Mouse (Mus musculus): ENCODE measurements around the gene Hpd. TPM values are rescaled to one million over a fixed set of nuclear protein-coding genes. Genes with fewer than 3 reads are reported as not detected.
A peak's percentile ranks its signal among the peaks of the same experiment; 100 is the strongest.

The Hpd gene
- polyA plus RNA-seq, 1 experiment from 2014 or later: not detected

DNA sequence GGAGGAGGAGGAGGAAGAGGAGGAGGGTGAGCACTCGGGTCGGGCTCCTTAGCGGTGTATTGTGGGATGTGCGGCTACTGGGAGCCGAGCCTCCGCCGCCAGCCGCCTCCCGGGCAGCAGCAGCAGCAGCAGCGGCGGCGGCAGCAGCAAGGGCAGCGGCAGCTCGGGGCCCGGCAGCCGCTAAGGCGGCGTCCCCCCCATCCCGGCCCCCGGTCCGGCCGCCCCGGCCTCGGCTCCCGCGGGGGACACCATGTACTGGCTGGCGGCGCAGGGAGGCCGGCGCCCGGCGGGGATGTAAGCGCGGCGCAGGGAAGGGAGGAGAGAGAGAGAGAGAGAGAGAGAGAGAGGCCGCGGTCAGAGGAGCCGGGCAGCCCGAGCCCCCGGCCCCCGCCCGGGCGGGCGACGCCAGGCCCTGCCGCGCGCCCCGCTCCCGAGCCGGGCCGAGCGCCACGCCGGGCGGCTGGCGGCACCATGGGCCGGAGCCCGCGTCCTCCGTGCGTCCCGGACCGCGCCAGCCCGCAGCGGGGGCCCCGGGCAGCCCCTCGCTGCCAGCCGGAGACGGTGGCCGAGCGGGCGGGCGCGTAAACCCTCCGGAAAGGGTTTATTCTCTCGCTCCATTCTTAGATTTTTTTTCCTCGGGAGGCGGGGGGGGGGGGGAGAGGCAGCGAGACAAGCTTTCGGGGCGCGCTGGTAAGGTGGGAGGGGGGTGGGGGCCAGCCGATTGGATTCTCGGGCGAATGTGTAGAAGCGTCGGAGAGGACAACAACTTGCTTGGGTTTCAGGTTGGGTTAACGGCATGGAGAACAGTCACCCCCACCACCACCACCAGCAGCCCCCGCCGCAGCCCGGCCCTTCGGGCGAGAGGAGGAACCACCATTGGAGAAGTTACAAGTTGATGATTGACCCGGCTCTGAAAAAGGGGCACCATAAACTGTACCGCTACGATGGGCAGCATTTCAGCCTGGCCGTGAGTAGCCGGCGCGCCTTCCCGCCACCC lies 40.1 kb downstream of the Hpd start, which contains the start of gene Setd1b:
Setd1b (plus strand) TSS at position 33 of the 997 bp plus-strand sequence.
- no peak for TF ChIP-seq CTCF (IDR thresholded peaks at IDR 0.05)
- CTCF ChIA-PET: interaction anchor here (1.1 to 1.2 kb wide), 2 partner anchors 8 to 9 kb away, joined by 3 read pairs; no protein-coding TSS in a partner anchor
- in situ Hi-C loops (cut with MboI; ENCODE audit: low pct_unique_long_range_greater_than_20kb): loop anchor here (25.0 kb wide), 3 partner anchors 855 to 1370 kb away; partner anchors contain the start of genes Ppp1cc and Pptc7

DNA sequence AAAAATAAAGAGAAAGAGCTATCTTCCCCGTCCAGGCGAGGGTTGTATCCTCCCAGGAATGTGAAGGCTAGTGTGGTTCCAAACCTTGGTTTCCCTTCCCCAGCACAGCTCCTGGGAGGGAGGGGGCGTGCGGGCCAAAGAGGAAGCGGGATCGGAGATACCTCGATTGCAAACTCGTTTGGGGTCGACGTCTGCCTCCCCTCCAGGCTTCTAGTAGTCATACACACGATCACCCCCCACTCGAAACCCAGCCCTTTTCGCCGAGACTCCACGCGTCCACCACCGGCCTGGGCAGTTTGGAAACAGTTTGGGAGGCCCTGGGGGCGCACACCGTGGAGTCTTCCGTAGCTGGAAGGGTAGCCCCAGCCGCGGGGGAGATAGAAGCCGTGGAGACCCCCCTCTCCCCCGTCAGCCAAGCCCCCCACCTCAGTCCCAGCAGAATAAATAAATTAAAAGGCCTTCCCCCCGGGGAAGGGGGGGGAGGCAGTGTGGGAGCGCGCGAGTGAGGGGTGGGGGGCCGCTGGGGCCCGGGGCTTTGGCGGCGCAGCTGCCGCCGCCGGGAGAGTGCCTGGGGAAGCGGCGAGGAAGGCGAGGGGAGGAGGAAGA lies 40.9 kb downstream of the Hpd start:
- no peaks in the 10 kb centered on the region for H3K27me3 ChIP-seq
- ChIA-PET POLR2A (interaction anchor here (1.4 kb wide), 1 partner anchor 9 kb away, joined by 5 read pairs; no protein-coding TSS in a partner anchor), CTCF (interaction anchor here (1.1 to 3.0 kb wide), 2 partner anchors 8 kb away, joined by 3 to 18 read pairs; no protein-coding TSS in a partner anchor)
- no peak for DNase-seq (ENCODE audit: low read depth, low spot score)
- ATAC-seq: no peak
- TF ChIP-seq CTCF (IDR thresholded peaks at IDR 0.05): no peak
- in situ Hi-C loops (cut with MboI; ENCODE audit: low pct_unique_long_range_greater_than_20kb): loop anchor here (25.0 kb wide), 3 partner anchors 854 to 1371 kb away; partner anchors contain the start of genes Ppp1cc and Pptc7

More for the DNA sequence above, 40.1 kb downstream of the Hpd start, which contains the start of gene Setd1b:
- DNase-seq (ENCODE audit: low read depth, low spot score) (no peak), ATAC-seq (no peak)
- no peaks in the 10 kb centered on the region for H3K27me3 ChIP-seq
- POLR2A ChIA-PET: interaction anchor here (0.6 to 1.4 kb wide), 3 partner anchors 8 to 72 kb away, joined by 4 to 10 read pairs (median 5); no protein-coding TSS in a partner anchor

DNA sequence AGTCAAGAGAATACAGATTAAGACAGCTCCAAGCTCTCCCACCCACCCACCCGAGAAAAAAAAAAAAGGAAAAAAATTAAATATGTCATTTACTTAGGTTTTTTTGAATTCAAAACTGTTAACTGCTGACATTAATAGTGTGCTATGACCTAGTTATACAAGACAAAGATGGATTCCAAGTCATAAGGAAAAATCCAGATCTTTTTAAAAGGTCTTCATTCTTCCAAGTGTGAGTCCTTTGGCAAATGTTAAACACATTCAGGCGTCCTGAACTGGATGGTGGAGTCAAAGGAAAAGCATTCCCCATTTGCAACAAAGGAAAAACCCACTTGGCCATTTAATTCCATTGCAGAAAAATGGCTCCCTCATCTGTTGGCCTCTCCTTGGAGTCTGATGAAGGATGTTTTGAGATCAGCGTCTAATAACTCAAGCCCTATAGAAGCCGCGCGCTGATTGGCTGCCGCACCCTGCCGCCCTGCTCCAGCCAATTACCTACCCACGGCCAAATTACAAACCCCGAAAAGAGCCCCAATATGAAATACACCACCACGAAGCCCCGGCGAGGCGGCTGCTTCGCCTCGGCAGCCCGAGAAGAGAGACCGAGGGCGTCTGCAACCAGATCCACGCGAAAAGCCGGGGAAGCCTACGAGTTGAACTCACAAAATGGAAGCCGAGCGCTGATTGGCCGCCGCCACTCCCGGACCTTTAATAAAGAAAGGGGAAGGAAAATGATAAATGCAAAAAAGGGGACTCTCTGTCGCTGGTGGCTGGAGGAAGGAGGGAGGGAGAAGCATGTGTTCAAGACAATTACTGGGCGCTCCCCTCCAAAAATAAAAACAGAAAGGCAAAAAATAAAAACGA lies 41.6 kb downstream of the Hpd start:
- TF ChIP-seq CTCF (IDR thresholded peaks at IDR 0.05): no peak
- POLR2A ChIA-PET: interaction anchor here (0.8 to 2.0 kb wide), 3 partner anchors 8 to 152 kb away, joined by 4 to 11 read pairs (median 5); no protein-coding TSS in a partner anchor
- ATAC-seq: no peak
- CTCF ChIA-PET: interaction anchor here (1.1 to 3.0 kb wide), 2 partner anchors 8 to 9 kb away, joined by 3 to 18 read pairs; no protein-coding TSS in a partner anchor
- H3K27me3 ChIP-seq: no peaks in the 10 kb centered on the region
- DNase-seq (ENCODE audit: low read depth, low spot score): peak; percentile 83
- in situ Hi-C loops (cut with MboI; ENCODE audit: low pct_unique_long_range_greater_than_20kb): loop anchor here (25.0 kb wide), 3 partner anchors 854 to 1371 kb away; partner anchors contain the start of genes Ppp1cc and Pptc7

DNA sequence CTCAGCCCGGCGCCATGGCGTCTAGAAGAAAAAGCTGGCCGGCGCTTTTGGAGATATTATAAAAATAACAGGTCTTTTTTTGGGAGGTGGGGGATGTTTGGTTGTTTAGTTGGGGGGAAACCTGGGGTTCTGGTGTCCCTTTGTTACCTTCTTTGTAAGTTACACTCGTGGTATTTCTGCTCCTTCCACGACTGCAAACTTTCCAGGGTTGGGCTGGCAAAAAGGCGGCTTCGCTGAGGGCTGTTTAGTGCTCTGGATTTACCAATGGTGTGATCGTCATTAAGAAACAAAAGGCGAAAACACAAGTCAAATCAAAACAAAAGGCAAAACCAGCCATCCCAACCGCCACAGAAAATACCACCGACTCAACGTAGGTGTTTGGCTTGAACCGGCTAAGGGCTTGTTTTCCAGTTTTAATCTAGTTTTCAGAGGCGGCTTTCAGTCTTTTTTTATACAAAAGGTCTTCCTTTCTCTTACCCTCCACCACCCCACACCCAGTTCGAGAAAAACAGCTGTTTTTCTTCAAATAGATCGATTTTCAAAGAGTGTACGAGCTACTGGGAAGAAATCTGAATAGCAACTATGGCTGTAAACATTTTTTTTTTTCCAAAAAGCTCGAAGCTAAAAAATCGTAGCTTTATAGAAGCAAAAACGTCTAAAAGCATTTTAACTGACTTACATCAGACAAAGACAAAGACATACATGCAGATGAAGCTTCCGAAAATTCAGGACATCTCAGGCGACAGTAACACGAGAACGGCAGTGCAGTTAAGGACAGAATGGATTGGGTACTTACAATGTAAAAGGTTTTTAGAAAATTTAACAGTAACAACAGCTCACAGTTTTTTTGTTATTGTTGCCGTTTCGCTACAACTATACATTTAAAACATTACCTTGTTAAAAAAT lies 42.6 kb downstream of the Hpd start:
- in situ Hi-C loops (cut with MboI; ENCODE audit: low pct_unique_long_range_greater_than_20kb): loop anchor here (25.0 kb wide), 3 partner anchors 853 to 1372 kb away; partner anchors contain the start of genes Ppp1cc and Pptc7
- POLR2A ChIA-PET: interaction anchor here (0.5 to 2.0 kb wide), 3 partner anchors 9 to 810 kb away, joined by 4 to 11 read pairs (median 8); no protein-coding TSS in a partner anchor
- ATAC-seq (no peak), DNase-seq (ENCODE audit: low read depth, low spot score) (no peak)
- TF ChIP-seq CTCF (IDR thresholded peaks at IDR 0.05): no peak
- CTCF ChIA-PET: interaction anchor here (3.0 kb wide), 1 partner anchor 10 kb away, joined by 18 read pairs; no protein-coding TSS in a partner anchor
- no peaks in the 10 kb centered on the region for H3K27me3 ChIP-seq

DNA sequence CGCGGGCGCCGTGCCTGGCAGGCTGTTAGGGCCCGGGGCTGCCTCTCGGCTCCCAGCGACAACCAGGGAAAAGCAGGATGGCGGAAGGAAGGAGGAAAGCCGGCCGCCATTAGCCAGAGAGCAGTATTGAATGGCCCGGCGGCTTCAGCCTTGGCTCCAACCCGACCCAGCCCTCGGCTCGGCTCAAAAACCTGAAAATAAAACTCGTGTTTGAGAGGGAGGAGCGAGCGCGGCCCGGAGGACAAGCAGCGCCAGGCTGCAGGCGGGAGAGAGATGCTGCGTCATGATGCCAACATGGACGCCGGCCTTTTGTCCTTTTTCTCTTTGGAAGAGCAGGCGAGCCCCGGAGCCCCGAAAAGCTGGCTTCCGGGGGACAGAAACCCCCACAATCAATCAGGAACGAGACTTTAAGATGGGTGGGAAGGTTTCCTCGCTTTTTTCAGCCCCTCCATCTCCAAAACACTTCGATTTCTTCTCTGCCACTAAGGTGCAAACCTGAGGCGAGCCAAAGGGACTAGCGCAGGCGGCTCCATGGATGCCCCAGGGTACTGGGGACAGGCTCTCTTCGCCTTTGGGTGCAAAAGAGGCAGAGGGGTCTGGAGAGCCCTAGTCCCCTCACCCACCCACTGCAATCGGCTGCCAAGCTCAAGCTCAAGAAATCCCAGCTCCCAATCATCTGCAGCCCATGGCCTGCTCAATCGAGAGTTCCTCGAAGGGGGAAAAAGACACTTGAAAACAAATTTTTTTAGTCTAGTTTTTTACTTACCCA lies 43.4 kb downstream of the Hpd start:
- no peak for ATAC-seq
- no peak for TF ChIP-seq CTCF (IDR thresholded peaks at IDR 0.05)
- no peak for DNase-seq (ENCODE audit: low read depth, low spot score)
- no peaks in the 10 kb centered on the region for H3K27me3 ChIP-seq
- ChIA-PET POLR2A (interaction anchor here (0.5 to 2.0 kb wide), 4 partner anchors 10 to 809 kb away, joined by 3 to 11 read pairs (median 6); no protein-coding TSS in a partner anchor), CTCF (interaction anchor here (0.7 to 3.0 kb wide), 2 partner anchors 11 to 577 kb away, joined by 3 to 18 read pairs; no protein-coding TSS in a partner anchor)
- in situ Hi-C loops (cut with MboI; ENCODE audit: low pct_unique_long_range_greater_than_20kb): loop anchor here (25.0 kb wide), 3 partner anchors 852 to 1373 kb away; partner anchors contain the start of genes Ppp1cc and Pptc7

- peak; percentile 38 for ATAC-seq
- CTCF ChIA-PET: interaction anchor here (0.7 to 7.7 kb wide), 2 partner anchors 10 to 577 kb away, joined by 3 to 173 read pairs; no protein-coding TSS in a partner anchor
Observed at GRCm38 (mm10) chr5:123138230-123138911, 44.2 kb downstream of the Hpd start.

GRCm38 (mm10) chr5:123137910-123138229 lies 44.7 kb downstream of the Hpd start:
- POLR2A ChIA-PET: interaction anchor here (1.3 kb wide), 1 partner anchor 12 kb away, joined by 9 read pairs; no protein-coding TSS in a partner anchor
- TF ChIP-seq CTCF (IDR thresholded peaks at IDR 0.05): no peak
- CTCF ChIA-PET: interaction anchor here (7.7 kb wide), 1 partner anchor 10 kb away, joined by 173 read pairs; no protein-coding TSS in a partner anchor
- in situ Hi-C loops (cut with MboI; ENCODE audit: low pct_unique_long_range_greater_than_20kb): loop anchor here (25.0 kb wide), 3 partner anchors 851 to 1374 kb away; partner anchors contain the start of genes Ppp1cc and Pptc7
- no peak for ATAC-seq
- DNase-seq (ENCODE audit: low read depth, low spot score): no peak
- no peaks in the 10 kb centered on the region for H3K27me3 ChIP-seq

More at GRCm38 (mm10) chr5:123138230-123138911, 44.2 kb downstream of the Hpd start:
- TF ChIP-seq CTCF (IDR thresholded peaks at IDR 0.05): no peak
- in situ Hi-C loops (cut with MboI; ENCODE audit: low pct_unique_long_range_greater_than_20kb): loop anchor here (25.0 kb wide), 3 partner anchors 851 to 1374 kb away; partner anchors contain the start of genes Ppp1cc and Pptc7
- DNase-seq (ENCODE audit: low read depth, low spot score): peak; percentile 95
- POLR2A ChIA-PET: interaction anchor here (0.6 to 2.0 kb wide), 4 partner anchors 11 to 151 kb away, joined by 3 to 11 read pairs (median 7); no protein-coding TSS in a partner anchor
- no peaks in the 10 kb centered on the region for H3K27me3 ChIP-seq
